Mouse (Mus musculus) liver, embryonic 14.5 days (tissue): ENCODE data around the gene Crip2.

Source experiments
- CTCF ChIP-seq: IDR thresholded peaks from 2 replicates; pipeline ENCODE4 v1.5.1; 2016; ENCODE audit warnings: antibody characterized with exemption, low read depth, control low read depth
- EP300 ChIP-seq: IDR thresholded peaks from 2 replicates; pipeline ENCODE4 v1.6.1; 2016; ENCODE audit warnings: antibody characterized with exemption, low read depth

- TF ChIP-seq CTCF (no peak), EP300 (no peak)
Measured at GRCm38 (mm10) chr12:113193423-113193822, 53.4 kb downstream of the Crip2 start.
